Mouse (Mus musculus): ENCODE data around the gene Lsm14a. TPM values are rescaled to one million over a fixed set of nuclear protein-coding genes. Genes with fewer than 3 reads are reported as not detected.

Gene Lsm14a
- polyA plus RNA-seq (2015; fragmentation: Nextera tagmentation; extraction: Ambion mirVana) = 90.6 and 92.1 TPM in 2 replicates

DNA sequence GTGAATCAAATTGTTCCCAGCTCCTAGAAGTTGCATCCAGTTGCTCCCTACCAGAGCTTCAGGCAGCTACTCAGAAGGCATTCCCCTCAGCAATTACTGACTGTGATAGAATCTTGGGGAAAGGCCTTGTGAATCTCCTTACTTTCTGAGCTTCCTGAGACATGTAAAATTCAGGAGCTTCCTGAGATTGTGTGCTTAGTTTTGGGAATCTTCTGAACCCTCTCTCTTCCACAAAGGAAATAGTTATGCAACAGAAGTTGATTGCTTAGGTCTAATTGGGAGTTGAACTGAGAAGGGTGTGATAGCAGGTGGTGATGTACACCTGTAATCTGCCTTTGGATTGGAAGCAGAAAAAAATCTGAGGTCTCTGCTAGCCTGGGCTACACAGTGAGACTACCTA is at the start of gene Lsm14a:
Gene Lsm14a, minus strand, starts transcription at position 101 of the 400 bp plus-strand sequence.
- H3K27ac ChIP-seq (ENCODE audit: low read length) = no peak within 1 kb of the TSS
- no peak within 1 kb of the TSS for H3K4me2 ChIP-seq (replicated peaks; ENCODE audit: low read depth, low read length)
- H3K27me3 ChIP-seq (ENCODE audit: insufficient read depth, low read length) = no peaks in the 10 kb centered on the region
- ATAC-seq (ENCODE audit: low FRiP score, low TSS enrichment) = no peak
- peaks cover 9% of the 10 kb centered on the region for H3K4me1 ChIP-seq (ENCODE audit: insufficient read depth, low read length)
- H3K9ac ChIP-seq (replicated peaks; ENCODE audit: low read length) = no peak within 1 kb of the TSS
- H3K36me3 ChIP-seq (ENCODE audit: insufficient read depth, low read length) = no peaks in the 10 kb centered on the region
- H3K9me3 ChIP-seq (ENCODE audit: low read length) = no peaks in the 10 kb centered on the region
- H3K4me3 ChIP-seq (ENCODE audit: low read length) = no peak within 1 kb of the TSS

DNA sequence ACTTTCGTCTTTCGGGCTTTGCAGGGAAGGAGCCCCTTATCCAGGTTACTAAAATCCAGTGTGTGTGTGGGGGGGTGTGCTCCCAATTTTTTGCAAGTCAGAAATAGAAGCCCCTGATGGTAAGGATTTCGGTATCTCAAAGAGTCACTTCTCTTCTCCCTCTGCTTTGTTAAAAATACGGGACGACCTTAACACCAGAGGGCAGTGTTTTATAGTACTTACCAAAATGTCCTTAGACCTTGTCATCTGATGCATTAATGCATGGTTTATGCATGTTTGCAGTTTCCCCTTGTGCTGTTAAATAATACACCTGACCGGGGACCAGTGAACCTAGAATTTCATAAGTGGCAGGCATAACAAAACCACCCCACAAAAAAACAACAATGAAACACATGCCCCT is 45.8 kb upstream of the Lsm14a start:
- no peak overlapping the region for H3K4me3 ChIP-seq (ENCODE audit: low read length)

DNA sequence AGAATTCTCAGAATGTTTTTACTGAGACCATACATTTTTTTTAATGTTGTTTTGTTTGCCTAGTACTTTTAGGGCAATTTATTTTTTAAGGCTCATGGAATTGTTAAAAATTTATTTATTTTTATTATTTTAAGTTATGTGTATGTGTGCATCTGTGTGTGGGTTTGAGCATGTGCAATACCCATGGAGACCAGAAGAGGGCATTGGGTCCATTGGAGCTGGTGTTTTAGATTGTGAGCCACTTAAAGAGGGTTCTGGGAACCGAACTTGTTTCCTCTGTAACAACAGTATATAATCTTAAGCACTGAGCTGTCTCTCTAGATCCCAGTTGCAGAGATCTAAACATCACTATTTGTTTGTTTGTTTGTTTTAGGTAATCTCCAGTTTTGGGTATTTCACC is 40.5 kb upstream of the Lsm14a start:
- Histone ChIP-seq H3K9ac (replicated peaks; ENCODE audit: low read length) (no peak overlapping the region), H3K9me3 (ENCODE audit: low read length) (0 out of 2 replicates have a peak, but pooled peaks cover 2% of the 10 kb centered on the region), H3K36me3 (ENCODE audit: insufficient read depth, low read length) (no peaks in the 10 kb centered on the region), H3K4me2 (replicated peaks; ENCODE audit: low read depth, low read length) (no peak overlapping the region), H3K4me3 (ENCODE audit: low read length) (no peak overlapping the region), H3K27me3 (ENCODE audit: insufficient read depth, low read length) (no peaks in the 10 kb centered on the region), H3K4me1 (ENCODE audit: insufficient read depth, low read length) (no peaks in the 10 kb centered on the region), H3K27ac (ENCODE audit: low read length) (no peak overlapping the region)
- 76% methylated on average over 1 of the region's 1 CpGs for WGBS
- ATAC-seq (ENCODE audit: low FRiP score, low TSS enrichment) = no peak

More for the DNA sequence above, 45.8 kb upstream of the Lsm14a start:
- no peak for ATAC-seq (ENCODE audit: low FRiP score, low TSS enrichment)
- no peak overlapping the region for H3K27ac ChIP-seq (ENCODE audit: low read length)
- H3K9me3 ChIP-seq (ENCODE audit: low read length) = no peaks in the 10 kb centered on the region
- H3K36me3 ChIP-seq (ENCODE audit: insufficient read depth, low read length) = no peaks in the 10 kb centered on the region
- no peak overlapping the region for H3K9ac ChIP-seq (replicated peaks; ENCODE audit: low read length)
- no peaks in the 10 kb centered on the region for H3K27me3 ChIP-seq (ENCODE audit: insufficient read depth, low read length)
- no peak overlapping the region for H3K4me2 ChIP-seq (replicated peaks; ENCODE audit: low read depth, low read length)
- H3K4me1 ChIP-seq (ENCODE audit: insufficient read depth, low read length) = no peaks in the 10 kb centered on the region
- 32% methylated on average over 6 of the region's 6 CpGs for WGBS

DNA sequence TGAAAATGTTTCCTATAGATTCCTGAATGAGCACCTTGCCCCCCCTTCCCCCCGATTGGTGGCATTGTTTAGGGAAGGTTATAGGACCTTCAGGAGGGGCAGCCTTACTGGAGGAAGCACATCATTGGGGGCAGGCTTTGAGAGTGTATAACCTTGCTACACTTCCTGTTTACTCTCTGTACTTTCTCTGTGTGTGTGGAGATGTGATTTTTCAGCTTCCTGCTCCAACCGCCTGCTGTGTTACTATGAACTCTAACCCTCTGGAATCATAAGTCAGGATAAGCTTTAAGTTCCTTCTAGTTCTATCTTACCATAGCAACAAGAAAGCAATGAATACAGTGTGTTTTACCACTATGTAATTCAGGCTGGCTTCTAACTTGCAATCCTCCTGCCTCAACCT is 28.1 kb upstream of the Lsm14a start:
- H3K27me3 ChIP-seq (ENCODE audit: insufficient read depth, low read length) = no peaks in the 10 kb centered on the region
- no peaks in the 10 kb centered on the region for H3K36me3 ChIP-seq (ENCODE audit: insufficient read depth, low read length)
- H3K4me3 ChIP-seq (ENCODE audit: low read length) = no peak overlapping the region
- H3K9me3 ChIP-seq (ENCODE audit: low read length) = peaks cover 5% of the 10 kb centered on the region; the same call in 1 of the 2 replicates
- 78% methylated on average over 2 of the region's 2 CpGs for WGBS
- H3K4me1 ChIP-seq (ENCODE audit: insufficient read depth, low read length) = no peaks in the 10 kb centered on the region
- H3K9ac ChIP-seq (replicated peaks; ENCODE audit: low read length) = no peak overlapping the region
- no peak for ATAC-seq (ENCODE audit: low FRiP score, low TSS enrichment)
- H3K27ac ChIP-seq (ENCODE audit: low read length) = no peak overlapping the region
- H3K4me2 ChIP-seq (replicated peaks; ENCODE audit: low read depth, low read length) = no peak overlapping the region

DNA sequence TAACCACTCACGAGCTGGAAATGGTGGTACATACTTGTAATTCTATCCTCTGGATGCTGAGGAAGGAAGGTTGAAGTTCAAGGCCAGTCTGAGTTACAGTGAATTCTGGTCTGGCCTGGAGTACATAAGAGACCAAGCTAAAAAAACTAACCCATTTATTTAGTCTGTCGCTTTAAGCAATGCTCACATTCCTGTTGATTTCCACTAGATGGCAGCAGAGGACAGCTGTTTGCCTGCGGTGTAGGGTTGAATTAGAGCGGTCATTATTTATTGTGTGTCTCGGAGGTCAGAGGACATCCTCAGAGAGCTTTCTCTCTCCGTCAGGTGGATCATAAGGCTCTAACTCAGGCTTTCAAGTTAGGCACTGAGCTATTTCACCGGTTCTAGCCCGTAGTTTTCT is 14.4 kb upstream of the Lsm14a start:
- Histone ChIP-seq H3K4me3 (ENCODE audit: low read length) (no peak overlapping the region), H3K9me3 (ENCODE audit: low read length) (no peaks in the 10 kb centered on the region), H3K36me3 (ENCODE audit: insufficient read depth, low read length) (no peaks in the 10 kb centered on the region), H3K4me2 (replicated peaks; ENCODE audit: low read depth, low read length) (0 out of 2 replicates have a peak overlapping the region, but pooled peaks have one; percentile 18), H3K27ac (ENCODE audit: low read length) (no peak overlapping the region), H3K4me1 (ENCODE audit: insufficient read depth, low read length) (peaks cover 3% of the 10 kb centered on the region; the same call in 1 of the 2 replicates), H3K27me3 (ENCODE audit: insufficient read depth, low read length) (no peaks in the 10 kb centered on the region), H3K9ac (replicated peaks; ENCODE audit: low read length) (no peak overlapping the region)
- WGBS = 6% methylated on average over 8 of the region's 8 CpGs
- peak; percentile 86; the same call in 1 of the 2 replicates for ATAC-seq (ENCODE audit: low FRiP score, low TSS enrichment)

GRCm38 (mm10) chr7:34403876-34404275 is 10.8 kb upstream of the Lsm14a start:
- H3K9me3 ChIP-seq (ENCODE audit: low read length) = no peaks in the 10 kb centered on the region
- no peak overlapping the region for H3K9ac ChIP-seq (replicated peaks; ENCODE audit: low read length)
- ATAC-seq (ENCODE audit: low FRiP score, low TSS enrichment) = 0 out of 2 replicates have a peak, but pooled peaks have one; percentile 27
- H3K27ac ChIP-seq (ENCODE audit: low read length) = no peak overlapping the region
- H3K4me3 ChIP-seq (ENCODE audit: low read length) = no peak overlapping the region
- H3K36me3 ChIP-seq (ENCODE audit: insufficient read depth, low read length) = no peaks in the 10 kb centered on the region
- no peaks in the 10 kb centered on the region for H3K27me3 ChIP-seq (ENCODE audit: insufficient read depth, low read length)
- peaks cover 3% of the 10 kb centered on the region; the same call in 1 of the 2 replicates for H3K4me1 ChIP-seq (ENCODE audit: insufficient read depth, low read length)
- no peak overlapping the region for H3K4me2 ChIP-seq (replicated peaks; ENCODE audit: low read depth, low read length)
- 39% methylated on average over 11 of the region's 11 CpGs for WGBS

- Histone ChIP-seq H3K36me3 (ENCODE audit: insufficient read depth, low read length) (no peaks in the 10 kb centered on the region), H3K4me1 (ENCODE audit: insufficient read depth, low read length) (peaks cover 3% of the 10 kb centered on the region; the same call in 1 of the 2 replicates), H3K9ac (replicated peaks; ENCODE audit: low read length) (no peak overlapping the region), H3K4me2 (replicated peaks; ENCODE audit: low read depth, low read length) (no peak overlapping the region), H3K4me3 (ENCODE audit: low read length) (no peak overlapping the region), H3K27ac (ENCODE audit: low read length) (no peak overlapping the region), H3K27me3 (ENCODE audit: insufficient read depth, low read length) (no peaks in the 10 kb centered on the region), H3K9me3 (ENCODE audit: low read length) (no peaks in the 10 kb centered on the region)
- WGBS = 59% methylated on average over 4 of the region's 4 CpGs
- ATAC-seq (ENCODE audit: low FRiP score, low TSS enrichment) = no peak
Measured at GRCm38 (mm10) chr7:34400070-34400469, 7.0 kb upstream of the Lsm14a start.

- H3K4me1 ChIP-seq (ENCODE audit: insufficient read depth, low read length) = peaks cover 3% of the 10 kb centered on the region; the same call in 1 of the 2 replicates
- H3K36me3 ChIP-seq (ENCODE audit: insufficient read depth, low read length) = no peaks in the 10 kb centered on the region
- no peaks in the 10 kb centered on the region for H3K9me3 ChIP-seq (ENCODE audit: low read length)
- no peak overlapping the region for H3K27ac ChIP-seq (ENCODE audit: low read length)
- no peak for ATAC-seq (ENCODE audit: low FRiP score, low TSS enrichment)
- 77% methylated on average over 5 of the region's 5 CpGs for WGBS
- no peak overlapping the region for H3K4me2 ChIP-seq (replicated peaks; ENCODE audit: low read depth, low read length)
- no peaks in the 10 kb centered on the region for H3K27me3 ChIP-seq (ENCODE audit: insufficient read depth, low read length)
- H3K4me3 ChIP-seq (ENCODE audit: low read length) = no peak overlapping the region
- no peak overlapping the region for H3K9ac ChIP-seq (replicated peaks; ENCODE audit: low read length)
Measured at GRCm38 (mm10) chr7:34398831-34399230, 5.7 kb upstream of the Lsm14a start.

GRCm38 (mm10) chr7:34396791-34397190 is 3.7 kb upstream of the Lsm14a start:
- H3K4me3 ChIP-seq (ENCODE audit: low read length) = no peak overlapping the region
- H3K27ac ChIP-seq (ENCODE audit: low read length) = no peak overlapping the region
- no peaks in the 10 kb centered on the region for H3K4me1 ChIP-seq (ENCODE audit: insufficient read depth, low read length)
- no peaks in the 10 kb centered on the region for H3K9me3 ChIP-seq (ENCODE audit: low read length)
- no peak for ATAC-seq (ENCODE audit: low FRiP score, low TSS enrichment)
- 73% methylated on average over 3 of the region's 3 CpGs for WGBS
- H3K27me3 ChIP-seq (ENCODE audit: insufficient read depth, low read length) = no peaks in the 10 kb centered on the region
- H3K36me3 ChIP-seq (ENCODE audit: insufficient read depth, low read length) = no peaks in the 10 kb centered on the region
- H3K9ac ChIP-seq (replicated peaks; ENCODE audit: low read length) = no peak overlapping the region
- no peak overlapping the region for H3K4me2 ChIP-seq (replicated peaks; ENCODE audit: low read depth, low read length)

DNA sequence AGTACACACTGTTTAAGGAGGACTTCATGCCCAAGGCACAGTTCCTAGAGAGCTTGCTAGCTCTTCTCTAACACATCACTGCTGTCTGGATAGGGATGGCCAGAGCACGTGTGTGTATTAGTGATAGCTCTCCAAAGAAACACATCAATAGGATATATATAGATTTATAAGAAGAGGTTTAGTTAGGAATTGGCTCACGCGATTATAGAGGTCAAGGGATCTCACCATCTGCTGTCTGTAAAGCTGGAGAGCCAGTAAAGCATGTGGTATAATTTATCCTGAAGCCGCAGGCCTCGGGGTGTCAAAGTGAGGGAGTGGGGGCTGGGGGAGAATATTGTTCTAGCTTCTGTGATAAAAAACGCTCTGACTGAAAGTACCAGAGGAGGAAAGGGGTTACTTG is 2.6 kb upstream of the Lsm14a start:
- ATAC-seq (ENCODE audit: low FRiP score, low TSS enrichment) = no peak
- no peaks in the 10 kb centered on the region for H3K27me3 ChIP-seq (ENCODE audit: insufficient read depth, low read length)
- no peak overlapping the region for H3K4me2 ChIP-seq (replicated peaks; ENCODE audit: low read depth, low read length)
- H3K36me3 ChIP-seq (ENCODE audit: insufficient read depth, low read length) = no peaks in the 10 kb centered on the region
- H3K4me3 ChIP-seq (ENCODE audit: low read length) = no peak overlapping the region
- H3K9me3 ChIP-seq (ENCODE audit: low read length) = no peaks in the 10 kb centered on the region
- H3K27ac ChIP-seq (ENCODE audit: low read length) = no peak overlapping the region
- peaks cover 5% of the 10 kb centered on the region for H3K4me1 ChIP-seq (ENCODE audit: insufficient read depth, low read length)
- 57% methylated on average over 6 of the region's 6 CpGs for WGBS
- no peak overlapping the region for H3K9ac ChIP-seq (replicated peaks; ENCODE audit: low read length)

All from kidney, embryonic 16.5 days (tissue).